Mouse (Mus musculus): Measurements from ENCODE around the gene Npepl1. TPM values are rescaled to one million over a fixed set of nuclear protein-coding genes. Genes with fewer than 3 reads are reported as not detected.
A peak's percentile ranks its signal among the peaks of the same experiment; 100 is the strongest.

Gene Npepl1
- polyA plus RNA-seq, 1 experiment from 2014 or later: 56.5 TPM

GRCm38 (mm10) chr2:174132413-174132969 lies 22.3 kb downstream of the Npepl1 start:
- Histone ChIP-seq H3K27me3 (ENCODE audit: insufficient read depth, low read length) (no peaks in the 10 kb centered on the region), H3K4me2 (no peak overlapping the region), H3K9ac (no peak overlapping the region), H3K36me3 (ENCODE audit: insufficient read depth) (no peaks in the 10 kb centered on the region), H3K4me3 (ENCODE audit: low read depth, low read length) (no peak overlapping the region), H3K9me3 (ENCODE audit: low read depth, low read length) (no peaks in the 10 kb centered on the region), H3K4me1 (ENCODE audit: insufficient read depth) (0 out of 2 replicates have a peak, but pooled peaks cover under 1% of the 10 kb centered on the region), H3K27ac (ENCODE audit: low read depth) (no peak overlapping the region)
- ATAC-seq (ENCODE audit: insufficient read depth): no peak
- DNase-seq: no peak
- WGBS: 62% methylated on average over 8 of the region's 8 CpGs
- TF ChIP-seq CTCF (IDR thresholded peaks at IDR 0.05; ENCODE audit: low read depth): no peak

GRCm38 (mm10) chr2:174159035-174159434 lies 48.9 kb downstream of the Npepl1 start:
- no peak overlapping the region for H3K27ac ChIP-seq (ENCODE audit: low read depth)
- H3K4me2 ChIP-seq: no peak overlapping the region
- 70% methylated on average over 10 of the region's 10 CpGs for WGBS
- ATAC-seq (ENCODE audit: insufficient read depth) (peak; percentile 41; the same call in 1 of the 2 replicates), DNase-seq (peak; percentile 50)
- H3K9me3 ChIP-seq (ENCODE audit: low read depth, low read length): no peaks in the 10 kb centered on the region
- no peaks in the 10 kb centered on the region for H3K36me3 ChIP-seq (ENCODE audit: insufficient read depth)
- no peak for TF ChIP-seq CTCF (IDR thresholded peaks at IDR 0.05; ENCODE audit: low read depth)
- H3K9ac ChIP-seq: no peak overlapping the region
- H3K27me3 ChIP-seq (ENCODE audit: insufficient read depth, low read length): no peaks in the 10 kb centered on the region
- no peaks in the 10 kb centered on the region for H3K4me1 ChIP-seq (ENCODE audit: insufficient read depth)
- H3K4me3 ChIP-seq (ENCODE audit: low read depth, low read length): no peak overlapping the region

GRCm38 (mm10) chr2:174160461-174160860 lies 50.3 kb downstream of the Npepl1 start:
- Histone ChIP-seq H3K4me1 (ENCODE audit: insufficient read depth) (no peaks in the 10 kb centered on the region), H3K27me3 (ENCODE audit: insufficient read depth, low read length) (no peaks in the 10 kb centered on the region), H3K4me3 (ENCODE audit: low read depth, low read length) (no peak overlapping the region), H3K9ac (no peak overlapping the region), H3K4me2 (no peak overlapping the region), H3K36me3 (ENCODE audit: insufficient read depth) (no peaks in the 10 kb centered on the region), H3K9me3 (ENCODE audit: low read depth, low read length) (no peaks in the 10 kb centered on the region), H3K27ac (ENCODE audit: low read depth) (no peak overlapping the region)
- DNase-seq: no peak
- WGBS: 44% methylated on average over 3 of the region's 3 CpGs
- no peak for ATAC-seq (ENCODE audit: insufficient read depth)
- TF ChIP-seq CTCF (IDR thresholded peaks at IDR 0.05; ENCODE audit: low read depth): no peak

Other genes starting within 250 kb of the Npepl1 start
- gene Stx16, start 34.0 kb upstream of the Npepl1 start, polyA plus RNA-seq (2014; fragmentation: Nextera tagmentation; extraction: Ambion mirVana): 9.6 and 10.3 TPM in 2 replicates
- gene Gnas, start 174.0 kb downstream of the Npepl1 start, polyA plus RNA-seq (2014; fragmentation: Nextera tagmentation; extraction: Ambion mirVana): 1,980 and 2,011 TPM in 2 replicates
- gene Gm20721, start 236.4 kb downstream of the Npepl1 start, polyA plus RNA-seq (2014; fragmentation: Nextera tagmentation; extraction: Ambion mirVana): 11.3 and 14.7 TPM in 2 replicates